Mouse (Mus musculus) embryonic facial prominence, embryonic 11.5 days (tissue): ENCODE data around the gene Dhx34. TPM values are rescaled to one million over a fixed set of nuclear protein-coding genes. Genes with fewer than 3 reads are reported as not detected.

Experiments used
- ATAC-seq: fragments of 200-750 bp; cut with Nextera tagmentation; replicated peaks from 2 replicates; pipeline ENCODE4 v1.8.0; 2017; ENCODE audit warnings: low read depth; ENCODE audit not compliant: insufficient number of reproducible peaks, low FRiP score, low TSS enrichment
- DNase-seq: peaks from one replicate; pipeline ENCODE4 v3.0.0-alpha.2; 2015; ENCODE audit warnings: low spot score
- H3K27ac ChIP-seq: fragments of 300-500 bp; sonication (generic); replicated peaks from 2 replicates; pipeline ENCODE4 v1.5.1; 2014; ENCODE audit warnings: mild to moderate bottlenecking, low read depth, low read length, control low read depth
- H3K27me3 ChIP-seq: fragments of 300-500 bp; sonication (generic); 2 replicates; pipeline ENCODE4 v1.6.1; 2014; ENCODE audit warnings: mild to moderate bottlenecking, low read length, moderate library complexity, mixed read lengths; ENCODE audit not compliant: control insufficient read depth, insufficient read depth
- H3K36me3 ChIP-seq: fragments of 300-500 bp; sonication (generic); replicated peaks from 2 replicates; pipeline ENCODE4 v1.6.1; 2014; ENCODE audit warnings: low read depth, mild to moderate bottlenecking, low read length, moderate library complexity, mixed read lengths; ENCODE audit not compliant: control insufficient read depth, insufficient read depth
- H3K4me1 ChIP-seq: fragments of 300-500 bp; sonication (generic); 2 replicates; pipeline ENCODE4 v1.6.1; 2014; ENCODE audit warnings: low read length, mixed read lengths; ENCODE audit not compliant: control insufficient read depth, insufficient read depth
- H3K4me2 ChIP-seq: fragments of 300-500 bp; sonication (generic); 2 replicates; pipeline ENCODE4 v1.6.1; 2014; ENCODE audit warnings: low read depth, mild to moderate bottlenecking, control low read depth, low read length, moderate library complexity
- H3K4me3 ChIP-seq: fragments of 300-500 bp; sonication (generic); 2 replicates; pipeline ENCODE4 v1.5.1; 2014; ENCODE audit warnings: low read depth, low read length, control low read depth
- H3K9ac ChIP-seq: fragments of 300-500 bp; sonication (generic); replicated peaks from 2 replicates; pipeline ENCODE4 v1.6.1; 2014; ENCODE audit warnings: mild to moderate bottlenecking, control low read depth, low read length
- H3K9me3 ChIP-seq: fragments of 300-500 bp; sonication (generic); replicated peaks from 2 replicates; pipeline ENCODE4 v1.6.1; 2016; ENCODE audit warnings: mild to moderate bottlenecking, low read length, inconsistent platforms, mixed read lengths; ENCODE audit not compliant: control insufficient read depth
- WGBS: fragments of 180-500 bp; shearing (Covaris S2); extraction: QIAGEN DNeasy Blood & Tissue Kit; methylation state at CpG from one replicate; pipeline ENCODE4 v1.1.7; 2014; 5-methylcytosine and 5-hydroxymethylcytosine counted together
- polyA plus RNA-seq: library from polyadenylated mRNA; unstranded; fragments of >200 nt; fragmentation: Nextera tagmentation; extraction: Ambion mirVana; gene quantifications from 2 replicates; pipeline ENCODE4 v1.2.1, GENCODE M21; 2014

The Dhx34 gene
- polyA plus RNA-seq, 1 experiment from 2014 or later = 6.6 TPM

DNA sequence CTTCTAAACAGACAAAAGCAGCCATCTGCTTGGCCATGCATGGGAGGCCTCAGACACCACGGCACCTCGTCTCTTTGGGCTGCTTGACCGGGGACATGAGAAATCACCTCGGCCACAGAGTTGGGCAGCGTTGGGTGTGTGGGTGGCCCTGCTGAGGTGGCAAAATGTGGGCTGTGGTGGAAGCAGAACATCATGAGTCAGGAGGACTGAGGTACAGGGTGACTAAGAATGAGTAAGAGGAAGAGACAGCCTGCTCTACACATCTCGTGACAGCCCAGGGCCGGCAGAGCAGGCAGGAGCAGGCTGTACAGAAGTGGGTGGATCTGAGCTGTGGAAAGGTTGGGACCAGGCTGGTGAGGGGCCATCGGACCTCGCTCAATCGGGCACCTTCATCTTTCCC is 14.3 kb downstream of the Dhx34 start:
- ATAC-seq (no peak), DNase-seq (no peak)
- Histone ChIP-seq H3K9me3 (no peaks in the 10 kb centered on the region), H3K27me3 (no peaks in the 10 kb centered on the region), H3K4me2 (no peak overlapping the region), H3K36me3 (peaks cover 3% of the 10 kb centered on the region; the same call in 1 of the 2 replicates), H3K4me1 (no peaks in the 10 kb centered on the region), H3K27ac (no peak overlapping the region), H3K9ac (no peak overlapping the region), H3K4me3 (no peak overlapping the region)
- 89% methylated on average over 10 of the region's 10 CpGs for WGBS

DNA sequence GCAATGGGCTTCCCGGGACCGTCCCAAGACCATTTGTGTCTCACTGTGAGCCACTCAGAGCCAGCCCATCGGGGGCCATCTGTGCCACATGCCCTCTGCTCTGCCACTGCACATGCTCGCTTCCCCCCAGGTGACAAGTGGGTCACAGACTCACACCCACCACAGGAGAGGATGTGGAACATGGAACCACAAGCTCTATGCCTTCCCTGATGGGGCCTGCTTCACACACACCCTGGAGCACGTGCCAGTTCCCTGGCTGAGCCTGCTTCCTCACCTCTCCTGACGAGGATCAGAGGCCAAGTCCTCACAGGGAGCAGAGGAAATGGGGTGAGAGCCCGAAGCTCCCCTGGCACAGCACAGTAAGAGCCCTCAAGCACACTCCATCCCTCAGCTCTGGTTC is 14.8 kb downstream of the Dhx34 start:
- no peak for ATAC-seq
- 88% methylated on average over 7 of the region's 7 CpGs for WGBS
- no peak for DNase-seq
- H3K9me3 ChIP-seq = no peaks in the 10 kb centered on the region
- H3K4me3 ChIP-seq = no peak overlapping the region
- H3K36me3 ChIP-seq = peaks cover 3% of the 10 kb centered on the region; the same call in 1 of the 2 replicates
- no peak overlapping the region for H3K9ac ChIP-seq
- H3K27ac ChIP-seq = no peak overlapping the region
- H3K4me2 ChIP-seq = no peak overlapping the region
- no peaks in the 10 kb centered on the region for H3K27me3 ChIP-seq
- no peaks in the 10 kb centered on the region for H3K4me1 ChIP-seq

DNA sequence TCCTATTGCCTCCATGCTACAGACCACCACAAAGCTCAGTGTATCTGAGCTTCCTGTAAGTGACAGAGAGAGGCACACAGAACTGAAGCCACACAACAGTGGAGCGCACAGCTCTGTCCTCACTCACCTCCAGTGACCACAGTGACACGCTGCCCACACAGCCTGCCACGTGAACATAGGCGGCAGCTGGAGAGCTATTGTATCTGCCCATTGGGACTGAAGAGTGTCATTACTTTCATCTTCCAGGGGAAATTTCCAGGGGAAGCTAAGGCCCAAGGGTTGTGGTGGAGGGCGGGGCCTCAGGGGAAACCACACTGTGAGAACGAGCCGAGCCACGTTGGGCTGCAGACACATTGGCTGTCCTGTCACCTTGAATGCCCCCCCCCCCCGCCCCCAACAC is 17.0 kb downstream of the Dhx34 start:
- 82% methylated on average over 9 of the region's 9 CpGs for WGBS

DNA sequence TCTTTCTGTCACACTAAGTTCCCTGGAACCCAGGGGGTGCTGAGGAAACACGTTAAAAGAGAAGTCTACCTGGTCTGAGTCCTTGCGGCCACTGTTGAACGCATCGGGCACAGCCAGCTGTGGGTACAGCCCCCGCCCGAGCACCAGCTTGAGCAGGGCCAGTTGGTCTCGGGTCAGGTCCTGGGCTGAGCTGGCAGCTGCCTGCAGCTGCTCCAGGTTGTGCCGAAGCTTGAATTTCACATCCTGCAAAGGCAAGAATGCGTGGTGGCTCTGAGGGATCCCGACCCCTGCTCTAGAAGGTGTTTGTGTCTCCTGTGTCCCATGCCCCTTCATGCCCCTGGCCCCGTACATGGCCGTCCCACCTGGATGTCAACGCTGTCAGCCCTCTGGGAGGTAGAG is 18.3 kb downstream of the Dhx34 start:
- H3K9ac ChIP-seq = no peak overlapping the region
- no peak overlapping the region for H3K4me3 ChIP-seq
- H3K27ac ChIP-seq = no peak overlapping the region
- no peaks in the 10 kb centered on the region for H3K27me3 ChIP-seq
- 89% methylated on average over 13 of the region's 13 CpGs for WGBS
- H3K36me3 ChIP-seq = peaks cover 3% of the 10 kb centered on the region
- ATAC-seq (0 out of 2 replicates have a peak, but pooled peaks have one; percentile 3), DNase-seq (no peak)
- H3K9me3 ChIP-seq = no peaks in the 10 kb centered on the region
- no peaks in the 10 kb centered on the region for H3K4me1 ChIP-seq
- no peak overlapping the region for H3K4me2 ChIP-seq

More for the DNA sequence above, 17.0 kb downstream of the Dhx34 start:
- DNase-seq (no peak), ATAC-seq (no peak)
- H3K4me1 ChIP-seq = no peaks in the 10 kb centered on the region
- H3K9ac ChIP-seq = no peak overlapping the region
- no peak overlapping the region for H3K27ac ChIP-seq
- no peak overlapping the region for H3K4me2 ChIP-seq
- no peaks in the 10 kb centered on the region for H3K27me3 ChIP-seq
- H3K36me3 ChIP-seq = peaks cover 3% of the 10 kb centered on the region
- no peak overlapping the region for H3K4me3 ChIP-seq
- H3K9me3 ChIP-seq = no peaks in the 10 kb centered on the region

DNA sequence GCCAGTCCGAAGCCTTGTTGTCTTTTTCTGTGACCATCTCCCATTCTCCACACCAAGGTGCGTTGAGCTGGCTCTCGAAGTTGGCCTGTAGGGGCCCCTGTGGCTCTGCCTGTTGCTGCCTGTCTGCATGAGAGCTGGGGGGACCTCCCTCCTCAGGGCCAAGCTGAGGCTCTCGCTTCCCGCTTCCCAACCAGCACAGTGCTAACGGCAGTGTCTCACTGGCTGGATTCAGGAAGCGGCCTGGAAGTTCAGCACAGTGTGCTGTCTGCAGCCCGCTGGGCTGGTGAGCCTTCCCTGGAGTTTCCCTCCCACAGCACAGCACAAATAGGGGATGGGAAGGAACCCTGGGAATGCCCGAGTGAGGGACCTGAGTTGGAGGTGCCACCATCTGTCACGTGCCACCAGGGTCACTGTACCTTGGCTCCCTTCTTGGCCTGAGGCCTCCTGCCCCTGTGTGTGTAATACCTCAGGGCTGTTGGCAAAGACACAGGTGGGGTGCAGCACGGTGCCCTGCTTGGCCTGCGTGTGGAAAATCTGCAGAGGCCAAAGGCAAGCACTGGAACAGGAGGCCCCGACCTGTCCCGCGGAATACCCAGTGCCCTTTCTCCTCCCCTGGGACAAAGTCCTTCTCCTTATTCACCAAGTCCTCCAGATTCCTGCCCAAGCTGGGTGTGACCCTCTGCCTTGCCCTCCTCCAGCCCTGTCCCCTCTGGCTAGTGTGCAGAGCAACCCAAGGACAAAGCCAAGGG is 18.9 kb downstream of the Dhx34 start:
- whole genome bisulfite sequencing = 77% methylated on average over 15 of the region's 15 CpGs
- no peak overlapping the region for H3K4me3 ChIP-seq
- H3K9ac ChIP-seq = no peak overlapping the region; the same call in 1 of the 2 replicates
- H3K36me3 ChIP-seq = peaks cover 3% of the 10 kb centered on the region
- no peaks in the 10 kb centered on the region for H3K27me3 ChIP-seq
- H3K4me2 ChIP-seq = no peak overlapping the region
- DNase-seq = no peak
- H3K4me1 ChIP-seq = no peaks in the 10 kb centered on the region
- H3K9me3 ChIP-seq = no peaks in the 10 kb centered on the region
- no peak for ATAC-seq
- no peak overlapping the region for H3K27ac ChIP-seq

DNA sequence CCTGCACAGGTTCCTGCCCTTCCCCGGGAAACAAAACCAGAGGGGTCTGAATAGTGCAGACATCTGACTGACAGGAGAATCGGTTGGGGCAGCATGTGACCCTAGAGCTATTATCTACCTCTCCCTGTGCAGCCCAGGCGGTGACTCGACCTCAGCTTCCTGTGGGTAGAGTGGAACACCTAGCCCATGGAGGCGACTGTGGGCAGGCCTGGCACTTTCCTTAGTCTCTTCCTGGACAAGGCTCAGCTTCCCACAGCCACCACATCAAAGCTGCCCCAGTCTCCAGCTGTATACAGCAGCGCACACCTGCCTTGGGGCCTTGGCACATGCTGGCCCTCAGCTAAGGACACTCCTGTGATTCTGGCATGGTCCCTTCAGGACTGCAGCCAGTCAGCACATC is 20.7 kb downstream of the Dhx34 start:
- H3K36me3 ChIP-seq = peaks cover 3% of the 10 kb centered on the region
- no peak overlapping the region for H3K4me2 ChIP-seq
- DNase-seq (no peak), ATAC-seq (no peak)
- no peak overlapping the region for H3K9ac ChIP-seq
- no peaks in the 10 kb centered on the region for H3K4me1 ChIP-seq
- H3K9me3 ChIP-seq = no peaks in the 10 kb centered on the region
- H3K27me3 ChIP-seq = no peaks in the 10 kb centered on the region
- 84% methylated on average over 6 of the region's 6 CpGs for WGBS
- H3K27ac ChIP-seq = no peak overlapping the region
- H3K4me3 ChIP-seq = no peak overlapping the region

DNA sequence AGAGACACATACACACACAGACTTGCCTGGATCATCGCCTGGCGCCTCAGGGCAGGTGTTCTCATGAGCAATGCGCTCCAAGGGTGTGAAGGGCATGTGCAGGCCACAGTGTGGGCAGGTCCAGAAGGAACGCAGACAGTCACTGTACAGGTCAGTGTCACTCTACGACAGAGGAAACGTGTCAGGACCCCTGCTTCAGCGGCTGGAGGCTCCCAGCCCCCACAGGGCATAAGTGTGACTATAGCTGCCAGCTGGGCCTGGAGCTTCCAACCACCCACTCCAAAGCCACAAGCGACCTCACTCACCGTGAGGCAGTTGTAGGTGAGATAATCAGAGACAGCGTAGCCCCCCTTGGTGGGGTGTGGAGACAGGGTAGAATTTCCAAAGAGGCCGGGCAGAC is 23.3 kb downstream of the Dhx34 start:
- Histone ChIP-seq H3K4me1 (no peaks in the 10 kb centered on the region), H3K27me3 (no peaks in the 10 kb centered on the region), H3K4me3 (no peak overlapping the region), H3K9ac (no peak overlapping the region), H3K36me3 (no peaks in the 10 kb centered on the region; the same call in none of the 2 replicates), H3K9me3 (no peaks in the 10 kb centered on the region), H3K4me2 (no peak overlapping the region), H3K27ac (no peak overlapping the region)
- 88% methylated on average over 11 of the region's 11 CpGs for WGBS
- no peak for DNase-seq
- no peak for ATAC-seq

DNA sequence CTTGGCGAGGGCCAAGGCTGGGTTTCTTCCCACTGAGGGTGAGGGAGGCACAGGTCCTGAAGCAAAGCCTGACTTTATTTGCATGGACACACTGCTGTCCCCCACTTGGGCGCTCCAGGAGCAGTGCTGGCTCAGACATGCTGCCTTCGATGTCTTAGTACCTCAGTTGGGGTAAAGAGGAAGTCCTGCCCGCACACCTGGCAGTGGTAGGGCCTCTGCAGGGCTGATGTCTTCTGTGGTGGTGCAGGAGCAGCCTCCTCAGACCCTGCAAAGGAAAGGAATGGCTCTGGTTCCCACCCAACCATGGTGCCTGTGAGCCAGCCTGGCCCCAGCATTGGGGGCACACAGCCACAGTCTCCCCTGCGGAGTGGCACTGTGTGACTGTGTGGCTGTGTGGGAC is 24.7 kb downstream of the Dhx34 start:
- H3K4me1 ChIP-seq = no peaks in the 10 kb centered on the region
- H3K4me2 ChIP-seq = no peak overlapping the region
- H3K27me3 ChIP-seq = no peaks in the 10 kb centered on the region
- 83% methylated on average over 5 of the region's 5 CpGs for WGBS
- H3K27ac ChIP-seq = no peak overlapping the region
- ATAC-seq = no peak
- no peaks in the 10 kb centered on the region; the same call in 1 of the 2 replicates for H3K36me3 ChIP-seq
- no peaks in the 10 kb centered on the region for H3K9me3 ChIP-seq
- H3K9ac ChIP-seq = no peak overlapping the region
- no peak for DNase-seq
- no peak overlapping the region for H3K4me3 ChIP-seq
